Mouse (Mus musculus): ENCODE results near the gene Trib2. TPM values are rescaled to one million over a fixed set of nuclear protein-coding genes. Genes with fewer than 3 reads are reported as not detected.

The Trib2 gene
- total RNA-seq, 2 experiments from 2014 or later: 4.1 to 7.5 TPM

DNA sequence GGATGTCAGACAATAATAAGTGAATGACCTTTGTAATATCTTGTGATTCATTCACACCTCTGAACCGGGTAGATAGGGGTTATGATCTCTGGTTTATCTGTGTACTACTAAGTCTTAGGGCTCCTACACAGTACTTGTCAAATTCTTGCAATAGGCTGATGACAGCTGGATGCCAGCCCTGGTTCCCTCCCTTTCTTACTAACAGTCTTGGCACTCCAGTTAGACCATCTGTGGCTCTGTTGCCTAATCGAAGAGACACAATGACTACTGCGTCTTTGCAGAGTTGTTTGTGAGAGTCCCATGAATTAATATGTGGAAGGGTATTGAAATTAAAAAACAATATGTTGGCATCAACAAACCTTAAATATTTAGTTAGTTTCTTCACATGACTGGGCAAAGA, 48.2 kb downstream of the Trib2 start:
- no peak for ATAC-seq (replicated peaks; ENCODE audit: poor library complexity)

DNA sequence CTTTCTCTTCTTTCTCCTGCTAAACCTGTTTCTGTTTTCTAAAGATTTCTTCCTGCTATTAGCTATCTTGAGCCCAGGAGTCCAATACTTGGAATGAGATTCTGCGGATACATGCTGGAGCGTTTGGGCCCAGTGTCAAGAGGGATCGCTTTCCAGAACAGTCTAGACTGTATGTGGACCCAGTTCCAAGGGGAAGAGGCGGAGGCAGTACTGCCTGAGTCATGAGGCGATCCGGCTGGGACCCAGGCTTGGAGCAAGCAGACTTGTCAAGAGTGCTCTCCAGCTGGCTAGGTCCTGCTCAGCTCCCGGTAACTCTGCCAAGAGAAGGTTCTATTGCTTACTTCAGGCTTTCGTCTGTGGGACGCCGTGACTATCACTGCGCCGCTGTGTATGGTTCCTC, 50.7 kb downstream of the Trib2 start:
- ATAC-seq (replicated peaks; ENCODE audit: poor library complexity): no peak

DNA sequence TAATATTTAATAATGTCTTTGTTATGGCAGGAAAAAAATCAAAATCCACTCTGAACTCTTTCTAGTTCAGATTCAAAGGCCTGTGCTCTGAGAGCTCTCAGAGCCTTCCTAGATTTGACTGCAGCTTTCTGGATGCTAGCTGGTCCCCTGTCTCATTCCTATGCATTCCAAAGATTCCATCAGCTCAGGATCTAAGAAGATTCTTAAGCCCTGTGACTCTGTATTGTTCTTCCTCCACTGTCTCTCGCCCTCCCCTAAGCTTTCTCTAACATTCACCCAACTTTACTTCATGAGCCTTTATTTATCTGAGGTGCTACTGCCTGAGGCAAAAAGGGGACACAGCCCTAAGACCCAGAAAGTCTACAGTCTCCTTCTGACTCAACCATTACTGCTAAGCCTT, 51.5 kb downstream of the Trib2 start:
- no peak for ATAC-seq (replicated peaks; ENCODE audit: poor library complexity)

DNA sequence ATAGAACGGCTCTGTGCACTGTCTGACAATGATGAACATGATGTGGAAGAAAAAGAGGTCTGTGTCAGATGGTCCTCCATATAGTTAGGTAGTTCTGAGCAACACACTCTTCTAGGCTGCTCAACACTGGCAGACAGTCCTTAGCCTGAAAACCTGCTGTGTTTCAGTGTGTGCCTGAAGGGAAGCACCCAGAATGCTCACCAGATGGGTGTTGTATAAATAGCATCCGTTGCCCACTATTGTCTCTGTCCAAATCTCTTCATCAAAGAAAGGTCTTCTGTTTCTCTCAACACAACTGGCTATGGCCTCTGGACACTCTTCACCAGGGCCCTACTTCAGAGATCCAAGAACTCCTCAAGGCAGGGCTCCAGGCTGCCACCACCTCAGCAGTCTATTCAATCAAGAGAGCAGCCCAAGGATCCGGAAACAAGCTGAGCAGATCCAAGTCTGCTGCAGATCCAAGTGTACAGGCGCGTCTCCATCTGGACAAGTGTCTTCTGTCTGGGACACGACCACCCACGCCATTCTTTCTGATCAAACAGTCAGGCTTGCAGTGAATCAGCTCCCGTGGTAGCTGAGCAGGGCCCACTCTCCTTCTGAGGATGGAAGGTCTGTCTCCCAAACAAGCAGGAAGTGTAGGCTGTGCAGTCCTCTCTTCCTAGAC, 55.1 kb downstream of the Trib2 start:
- ATAC-seq (replicated peaks; ENCODE audit: poor library complexity): no peak

DNA sequence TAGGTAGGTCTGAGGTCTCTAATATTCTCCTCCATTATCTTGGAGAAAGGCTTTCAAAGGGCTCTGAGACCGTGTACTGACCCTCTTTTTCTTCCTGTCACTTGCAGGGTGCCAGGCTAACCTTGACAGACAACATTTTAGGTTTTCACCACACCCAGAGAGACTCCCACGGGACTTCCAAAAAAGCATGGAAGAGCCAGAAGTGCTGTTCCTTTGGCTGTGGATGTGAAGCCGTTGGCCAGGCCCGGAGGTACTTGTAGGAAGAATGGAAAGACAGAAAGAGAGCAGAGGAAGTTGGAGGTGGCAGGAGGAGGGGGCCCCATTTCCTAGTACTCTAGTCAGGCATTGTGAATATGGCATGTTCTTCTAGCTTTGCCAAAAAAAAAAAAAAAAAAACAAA, 56.0 kb downstream of the Trib2 start:
- no peak for ATAC-seq (replicated peaks; ENCODE audit: poor library complexity)

DNA sequence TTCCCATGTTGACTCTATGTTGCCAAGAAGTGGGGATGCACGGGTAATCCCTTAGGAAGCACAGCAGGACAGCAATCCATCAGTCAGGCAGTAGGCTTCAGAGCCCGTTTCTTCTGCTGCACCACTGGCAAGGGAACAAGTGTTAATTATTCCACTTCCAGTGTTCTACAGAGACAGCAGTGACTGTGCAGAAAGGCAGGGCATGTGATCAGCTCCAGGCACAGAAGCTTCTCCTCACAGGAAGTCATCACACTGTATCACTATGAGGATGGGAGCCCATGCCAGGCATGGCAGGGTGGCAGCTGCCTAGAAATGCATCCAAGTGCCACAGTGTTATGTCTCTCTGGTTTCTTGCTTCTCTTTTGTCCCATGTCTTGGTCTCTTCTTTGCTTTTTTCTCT, 57.9 kb downstream of the Trib2 start:
- no peak for ATAC-seq (replicated peaks; ENCODE audit: poor library complexity)

DNA sequence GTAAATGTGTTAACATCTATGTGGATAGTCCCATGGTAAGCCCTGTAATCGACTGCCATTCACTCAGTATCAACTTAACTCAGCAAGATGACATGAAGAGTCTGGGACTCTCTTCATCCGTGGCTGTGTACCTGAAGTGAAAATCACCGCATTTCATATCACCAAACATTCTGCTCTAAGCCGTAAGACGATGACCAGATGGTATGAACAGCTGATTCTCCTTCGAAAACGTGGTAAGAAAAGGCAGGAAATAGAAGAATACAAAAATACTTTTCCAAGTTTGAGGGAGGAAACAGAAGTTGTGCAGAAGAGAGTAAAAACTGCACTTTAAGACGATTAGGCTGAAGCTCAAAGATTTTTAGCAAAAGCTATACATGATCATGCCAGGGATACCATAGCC, 59.4 kb downstream of the Trib2 start:
- ATAC-seq (replicated peaks; ENCODE audit: poor library complexity): no peak

DNA sequence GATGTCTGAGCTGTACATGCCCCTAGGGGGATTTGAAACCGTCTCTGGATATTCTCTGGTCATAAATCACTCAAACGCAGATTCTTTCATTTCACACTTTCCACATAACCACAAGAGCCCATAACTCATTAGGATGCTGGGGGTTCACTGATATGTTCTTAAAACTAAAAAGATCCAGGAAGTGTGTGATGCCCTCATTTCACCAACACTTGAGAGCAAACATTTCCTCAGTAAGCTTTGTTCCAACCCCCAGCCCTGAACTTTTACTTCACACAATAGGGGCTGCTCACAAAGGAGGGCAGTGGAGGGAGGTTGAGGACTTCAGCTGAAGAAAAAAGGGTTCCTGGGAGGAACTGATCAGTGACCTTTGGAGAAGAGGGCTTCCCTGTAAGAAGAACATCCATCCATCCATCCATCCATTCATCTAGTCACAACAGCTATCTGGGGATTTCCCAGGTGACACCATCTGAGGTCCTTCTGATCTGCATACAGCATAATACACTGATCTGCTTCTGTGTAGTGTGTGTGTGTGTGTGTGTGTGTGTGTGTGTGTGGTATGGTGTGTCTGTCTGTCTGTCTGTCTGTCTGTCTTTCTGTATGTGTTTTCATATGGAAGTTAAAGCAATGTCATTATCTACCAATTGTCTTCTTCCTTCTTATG, 61.6 kb downstream of the Trib2 start:
- ATAC-seq (replicated peaks; ENCODE audit: poor library complexity): no peak

DNA sequence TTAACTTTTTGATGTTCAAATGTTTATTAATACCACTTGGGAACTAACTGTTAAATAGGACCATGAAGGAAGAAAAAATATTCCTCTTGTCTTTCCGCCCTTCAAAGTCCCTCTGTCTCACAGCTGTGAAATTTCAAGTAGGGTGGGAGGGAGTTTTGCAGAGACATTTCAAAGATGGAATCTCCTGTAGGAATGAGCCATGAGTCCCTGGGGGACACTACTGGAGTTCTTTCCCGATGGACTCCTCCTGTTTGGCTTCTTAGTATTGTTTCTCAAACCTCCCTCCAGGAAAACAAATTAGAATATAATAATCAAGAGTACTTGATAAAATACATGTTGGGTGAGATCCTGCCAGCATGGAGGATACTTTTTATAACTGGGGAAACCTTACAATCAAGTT, 62.1 kb downstream of the Trib2 start:
- no peak for ATAC-seq (replicated peaks; ENCODE audit: poor library complexity)

DNA sequence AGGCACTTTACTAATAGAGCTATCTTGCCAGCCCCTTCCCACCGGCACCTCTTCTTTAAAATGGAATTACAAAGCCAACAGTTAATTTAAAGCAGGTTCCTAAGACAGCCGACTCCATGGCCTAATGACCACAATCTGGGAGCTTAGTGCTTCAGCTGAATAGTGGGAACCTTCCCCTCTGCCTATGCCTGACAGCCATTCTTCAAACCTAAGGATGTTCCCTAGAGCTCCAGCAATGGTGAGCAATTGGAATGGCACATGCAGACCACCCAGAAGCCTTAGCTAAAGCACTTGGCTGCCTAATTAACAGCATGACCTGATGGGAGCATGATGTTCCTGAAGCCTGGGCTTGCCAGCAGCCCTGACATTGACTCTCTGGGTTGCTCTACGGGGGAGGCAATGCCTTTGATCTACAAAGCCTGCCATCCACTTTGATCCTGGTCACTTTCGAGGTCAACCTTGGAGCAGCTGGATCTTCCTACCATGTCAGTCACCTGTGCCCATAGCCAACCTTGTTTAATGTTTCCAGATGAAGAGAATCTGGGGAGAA, 67.0 kb downstream of the Trib2 start:
- ATAC-seq (replicated peaks; ENCODE audit: poor library complexity): no peak

DNA sequence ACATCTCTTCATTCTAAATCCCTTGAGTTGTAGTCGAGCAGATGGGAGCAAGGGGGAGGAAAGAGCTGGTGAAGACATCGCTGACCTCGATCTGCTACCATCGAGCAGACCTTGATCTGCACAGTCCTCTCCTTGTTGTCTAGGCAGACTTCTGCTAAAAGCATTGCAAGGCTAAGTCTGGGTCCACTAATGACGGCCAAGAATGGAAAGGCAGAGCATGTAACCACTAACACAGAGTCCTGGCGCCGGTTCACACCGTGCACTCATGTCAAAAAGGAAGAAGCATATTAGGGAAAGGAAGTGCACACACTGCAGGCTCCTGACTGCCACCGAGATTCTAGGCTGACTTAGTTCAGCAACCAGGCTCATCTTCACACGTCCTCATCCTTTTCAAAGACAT, 71.0 kb downstream of the Trib2 start:
- no peak for ATAC-seq (replicated peaks; ENCODE audit: poor library complexity)
